Mouse (Mus musculus) colon, adult 2 months (tissue): ENCODE measurements around the gene Crebbp. TPM values are rescaled to one million over a fixed set of nuclear protein-coding genes. Genes with fewer than 3 reads are reported as not detected.

Experiments
- polyA plus RNA-seq: library from polyadenylated mRNA; depleted of rRNA; stranded (reverse); fragments of >200 nt; gene quantifications from 2 replicates; pipeline ENCODE4 v1.2.3, GENCODE M21; 2012; rRNA removed

Crebbp gene
- 22.7 and 29.4 TPM in 2 replicates for polyA plus RNA-seq

GRCm38 (mm10) chr16:4213799-4214551, at the start of gene Crebbp:
Crebbp (minus strand) TSS chr16:4213997.

DNA sequence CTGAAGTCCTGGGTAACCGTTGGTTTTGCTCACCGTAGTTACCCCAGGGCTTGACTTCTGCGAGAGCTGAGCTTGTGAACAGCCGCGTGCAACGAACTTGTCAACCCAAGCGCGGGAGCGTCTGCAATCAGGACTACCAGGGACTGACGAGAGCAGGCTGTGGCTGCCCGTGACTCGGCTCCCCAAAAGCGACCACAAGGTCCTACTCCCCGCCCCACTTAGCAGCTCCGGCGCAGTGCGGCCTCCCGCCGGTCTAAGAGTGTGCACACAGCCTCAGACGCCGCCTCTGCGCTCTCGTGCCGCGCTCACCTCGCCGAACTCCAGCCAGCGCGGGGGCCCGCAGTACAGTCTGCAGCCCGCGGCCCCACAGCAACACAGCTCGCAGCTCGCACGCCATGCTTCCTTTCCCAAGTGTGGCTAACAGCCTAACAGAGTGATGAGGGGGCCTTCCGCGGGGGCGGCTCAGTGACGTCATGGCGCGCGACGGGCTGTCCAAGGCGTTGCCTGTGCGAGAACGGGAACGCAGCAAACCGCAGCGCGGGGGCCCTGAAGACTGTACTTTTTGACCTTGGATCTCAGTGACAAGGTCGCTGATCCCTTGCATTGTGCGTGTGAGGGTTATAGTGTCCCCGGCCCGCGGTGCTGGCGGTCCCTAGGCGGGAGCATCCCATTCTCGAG, 136.3 kb downstream of the Crebbp start, which contains the start of gene Trap1:
Trap1 (minus strand) TSS at position 444 of the 678 bp plus-strand sequence.

DNA sequence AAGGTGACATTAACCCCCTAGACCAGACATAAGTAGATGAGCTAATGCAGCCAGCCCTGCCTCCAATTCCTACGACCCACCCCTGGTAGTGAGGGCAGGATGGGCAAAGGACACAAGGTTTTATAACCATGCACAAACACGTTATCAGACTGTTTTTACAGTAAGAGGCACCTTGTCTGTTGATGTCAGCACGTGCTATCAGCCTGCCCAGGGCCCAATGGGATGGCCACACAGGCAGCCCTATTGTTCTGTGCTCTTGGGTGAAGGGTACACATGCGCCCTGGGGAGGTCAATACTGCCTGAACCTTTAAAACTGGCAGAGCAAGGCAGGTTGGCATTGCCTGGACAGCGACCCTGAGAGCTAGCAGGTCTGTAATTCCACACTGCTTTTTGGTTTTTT, 177.0 kb downstream of the Crebbp start, which contains the start of gene Dnase1:
Dnase1 (plus strand) TSS at position 136 of the 400 bp plus-strand sequence.

Other genes with a start within 250 kb of the Crebbp start
- gene Nlrc3, start 237.4 kb downstream of the Crebbp start, polyA plus RNA-seq, result 2.4 and 2.5 TPM in 2 replicates
- 11.6 and 13.4 TPM in 2 replicates for gene Slx4, start 210.2 kb downstream of the Crebbp start, polyA plus RNA-seq
- gene Dnase1, start 177.1 kb downstream of the Crebbp start, polyA plus RNA-seq, result not detected in 2 replicates
- gene Trap1, start 136.2 kb downstream of the Crebbp start, polyA plus RNA-seq, result 63.3 and 78.2 TPM in 2 replicates
- 8.3 and 11.4 TPM in 2 replicates for gene Adcy9, start 206.5 kb upstream of the Crebbp start, polyA plus RNA-seq